Mouse (Mus musculus) hindbrain, embryonic 10.5 days (tissue): ENCODE results near the gene Apoa1. TPM values are rescaled to one million over a fixed set of nuclear protein-coding genes. Genes with fewer than 3 reads are reported as not detected.

Experiments used
- DNase-seq: peaks from one replicate; pipeline ENCODE4 v3.0.0-alpha.2; 2017; ENCODE audit warnings: low spot score
- H3K27ac ChIP-seq: fragments of 300-500 bp; sonication (generic); 2 replicates; pipeline ENCODE4 v1.5.1; 2016; ENCODE audit warnings: mild to moderate bottlenecking, moderate library complexity
- H3K27me3 ChIP-seq: fragments of 300-500 bp; sonication (generic); 2 replicates; pipeline ENCODE4 v1.6.1; 2016; ENCODE audit warnings: mild to moderate bottlenecking; ENCODE audit not compliant: poor library complexity, insufficient read depth, severe bottlenecking
- H3K36me3 ChIP-seq: fragments of 300-500 bp; sonication (generic); 2 replicates; pipeline ENCODE4 v1.6.1; 2016; ENCODE audit warnings: mild to moderate bottlenecking, moderate library complexity
- H3K4me1 ChIP-seq: fragments of 300-500 bp; sonication (generic); replicated peaks from 2 replicates; pipeline ENCODE4 v1.6.1; 2016; ENCODE audit warnings: mild to moderate bottlenecking
- H3K4me3 ChIP-seq: fragments of 300-500 bp; sonication (generic); 2 replicates; pipeline ENCODE4 v1.5.1; 2016; ENCODE audit warnings: mild to moderate bottlenecking, moderate library complexity
- H3K9me3 ChIP-seq: fragments of 300-500 bp; sonication (generic); 2 replicates; pipeline ENCODE4 v1.6.1; 2016; ENCODE audit warnings: mild to moderate bottlenecking, moderate library complexity
- WGBS: fragments of 180-500 bp; shearing (Covaris S2); methylation state at CpG from one replicate; pipeline ENCODE4 v1.1.7; 2016; 5-methylcytosine and 5-hydroxymethylcytosine counted together
- polyA plus RNA-seq: library from polyadenylated mRNA; unstranded; fragments of >200 nt; fragmentation: Nextera tagmentation; extraction: Ambion mirVana; gene quantifications from 2 replicates; pipeline ENCODE4 v1.2.1, GENCODE M21; 2016

Gene Apoa1
- polyA plus RNA-seq, 1 experiment from 2014 or later: 0.75 TPM

- no peaks in the 10 kb centered on the region for H3K36me3 ChIP-seq
- H3K4me3 ChIP-seq: no peak overlapping the region
- no peak for DNase-seq
- H3K27me3 ChIP-seq: no peaks in the 10 kb centered on the region; the same call in 1 of the 2 replicates
- H3K4me1 ChIP-seq: peaks cover 20% of the 10 kb centered on the region; the same call in 1 of the 2 replicates
- WGBS: 68% methylated on average over 4 of the region's 4 CpGs
- H3K27ac ChIP-seq: no peak overlapping the region
- H3K9me3 ChIP-seq: no peaks in the 10 kb centered on the region
These were observed 14.7 kb downstream of the Apoa1 start for GRCm38 (mm10) chr9:46243122-46243521.

- Histone ChIP-seq H3K27me3 (no peaks in the 10 kb centered on the region; the same call in 1 of the 2 replicates), H3K4me1 (peaks cover 20% of the 10 kb centered on the region; the same call in 1 of the 2 replicates), H3K36me3 (no peaks in the 10 kb centered on the region), H3K4me3 (no peak overlapping the region), H3K27ac (no peak overlapping the region), H3K9me3 (no peaks in the 10 kb centered on the region)
- no peak for DNase-seq
- WGBS: 58% methylated on average over 8 of the region's 8 CpGs
These were observed 15.2 kb downstream of the Apoa1 start for GRCm38 (mm10) chr9:46243584-46243983.

GRCm38 (mm10) chr9:46246752-46247324 lies 18.5 kb downstream of the Apoa1 start:
- Histone ChIP-seq H3K9me3 (no peaks in the 10 kb centered on the region), H3K4me3 (no peak overlapping the region), H3K4me1 (peaks cover 18% of the 10 kb centered on the region; the same call in 1 of the 2 replicates), H3K27ac (no peak overlapping the region), H3K36me3 (no peaks in the 10 kb centered on the region), H3K27me3 (no peaks in the 10 kb centered on the region; the same call in 1 of the 2 replicates)
- 31% methylated on average over 11 of the region's 11 CpGs for WGBS
- DNase-seq: peak; percentile 67

GRCm38 (mm10) chr9:46256177-46256576 lies 27.8 kb downstream of the Apoa1 start:
- no peaks in the 10 kb centered on the region for H3K9me3 ChIP-seq
- H3K27ac ChIP-seq: no peak overlapping the region
- no peaks in the 10 kb centered on the region for H3K27me3 ChIP-seq
- H3K36me3 ChIP-seq: no peaks in the 10 kb centered on the region
- peaks cover 9% of the 10 kb centered on the region; the same call in 1 of the 2 replicates for H3K4me1 ChIP-seq
- DNase-seq: no peak
- no peak overlapping the region for H3K4me3 ChIP-seq
- 91% methylated on average over 7 of the region's 7 CpGs for WGBS

- Histone ChIP-seq H3K4me1 (peaks cover 9% of the 10 kb centered on the region; the same call in 1 of the 2 replicates), H3K27me3 (no peaks in the 10 kb centered on the region), H3K9me3 (no peaks in the 10 kb centered on the region), H3K36me3 (no peaks in the 10 kb centered on the region), H3K27ac (0 out of 2 replicates have a peak overlapping the region, but pooled peaks have one; percentile 6), H3K4me3 (no peak overlapping the region)
- WGBS: 89% methylated on average over 10 of the region's 10 CpGs
- DNase-seq: no peak
These were observed 28.4 kb downstream of the Apoa1 start for GRCm38 (mm10) chr9:46256658-46257385.

GRCm38 (mm10) chr9:46257546-46257945 lies 29.2 kb downstream of the Apoa1 start:
- Histone ChIP-seq H3K4me3 (no peak overlapping the region), H3K9me3 (no peaks in the 10 kb centered on the region), H3K27me3 (no peaks in the 10 kb centered on the region), H3K36me3 (no peaks in the 10 kb centered on the region), H3K4me1 (peaks cover 9% of the 10 kb centered on the region; the same call in 1 of the 2 replicates), H3K27ac (0 out of 2 replicates have a peak overlapping the region, but pooled peaks have one; percentile 6)
- no peak for DNase-seq
- WGBS: 82% methylated on average over 3 of the region's 3 CpGs

- H3K36me3 ChIP-seq: no peaks in the 10 kb centered on the region
- H3K9me3 ChIP-seq: no peaks in the 10 kb centered on the region
- 86% methylated on average over 6 of the region's 6 CpGs for WGBS
- no peak overlapping the region for H3K4me3 ChIP-seq
- H3K4me1 ChIP-seq: peaks cover 9% of the 10 kb centered on the region; the same call in 1 of the 2 replicates
- H3K27ac ChIP-seq: no peak overlapping the region
- DNase-seq: no peak
- H3K27me3 ChIP-seq: no peaks in the 10 kb centered on the region
These were observed 30.7 kb downstream of the Apoa1 start for GRCm38 (mm10) chr9:46259111-46259510.

GRCm38 (mm10) chr9:46261131-46261530 lies 32.8 kb downstream of the Apoa1 start:
- WGBS: 91% methylated on average over 7 of the region's 7 CpGs
- no peaks in the 10 kb centered on the region for H3K27me3 ChIP-seq
- DNase-seq: no peak
- H3K4me3 ChIP-seq: no peak overlapping the region
- H3K9me3 ChIP-seq: no peaks in the 10 kb centered on the region
- H3K27ac ChIP-seq: no peak overlapping the region
- H3K4me1 ChIP-seq: no peaks in the 10 kb centered on the region
- no peaks in the 10 kb centered on the region for H3K36me3 ChIP-seq

- peaks cover 13% of the 10 kb centered on the region for H3K4me1 ChIP-seq
- no peaks in the 10 kb centered on the region for H3K9me3 ChIP-seq
- no peaks in the 10 kb centered on the region for H3K36me3 ChIP-seq
- H3K27me3 ChIP-seq: peaks cover 36% of the 10 kb centered on the region
- 65% methylated on average over 7 of the region's 7 CpGs for WGBS
- DNase-seq: no peak
- no peak within 1 kb of the TSS for H3K4me3 ChIP-seq
- H3K27ac ChIP-seq: no peak within 1 kb of the TSS
These were observed 40.0 kb downstream of the Apoa1 start, which contains the start of gene Apoa5 for GRCm38 (mm10) chr9:46268343-46268873. Gene Apoa5 (plus strand): TSS chr9:46268633.

- Histone ChIP-seq H3K4me1 (peaks cover 21% of the 10 kb centered on the region), H3K9me3 (no peaks in the 10 kb centered on the region), H3K36me3 (no peaks in the 10 kb centered on the region), H3K27me3 (peaks cover 36% of the 10 kb centered on the region), H3K27ac (no peak overlapping the region), H3K4me3 (no peak overlapping the region)
- DNase-seq: no peak
- WGBS: 85% methylated on average over 5 of the region's 5 CpGs
These were observed 40.7 kb downstream of the Apoa1 start for GRCm38 (mm10) chr9:46269125-46269524.

GRCm38 (mm10) chr9:46270782-46271181 lies 42.4 kb downstream of the Apoa1 start:
- H3K27me3 ChIP-seq: peaks cover 36% of the 10 kb centered on the region
- WGBS: 92% methylated on average over 4 of the region's 4 CpGs
- peaks cover 21% of the 10 kb centered on the region for H3K4me1 ChIP-seq
- no peak for DNase-seq
- no peak overlapping the region for H3K27ac ChIP-seq
- peaks cover 15% of the 10 kb centered on the region for H3K36me3 ChIP-seq
- H3K4me3 ChIP-seq: no peak overlapping the region
- no peaks in the 10 kb centered on the region for H3K9me3 ChIP-seq

- peaks cover 21% of the 10 kb centered on the region for H3K4me1 ChIP-seq
- H3K27ac ChIP-seq: no peak overlapping the region
- peaks cover 28% of the 10 kb centered on the region for H3K36me3 ChIP-seq
- DNase-seq: no peak
- H3K27me3 ChIP-seq: peaks cover 36% of the 10 kb centered on the region
- whole genome bisulfite sequencing: 84% methylated on average over 9 of the region's 9 CpGs
- H3K9me3 ChIP-seq: no peaks in the 10 kb centered on the region
- peak overlapping the region; percentile 95; the same call in 1 of the 2 replicates for H3K4me3 ChIP-seq
These were observed 43.7 kb downstream of the Apoa1 start for GRCm38 (mm10) chr9:46272070-46272469.
